Mouse (Mus musculus) ZHBTc4 (cell line): ENCODE measurements around the gene Pim1.

Experiments
- DNase-seq: peaks from one replicate; pipeline ENCODE4 v3.0.0-alpha.2; 2011; ENCODE audit warnings: low read depth, low spot score

Pim1 gene

DNA sequence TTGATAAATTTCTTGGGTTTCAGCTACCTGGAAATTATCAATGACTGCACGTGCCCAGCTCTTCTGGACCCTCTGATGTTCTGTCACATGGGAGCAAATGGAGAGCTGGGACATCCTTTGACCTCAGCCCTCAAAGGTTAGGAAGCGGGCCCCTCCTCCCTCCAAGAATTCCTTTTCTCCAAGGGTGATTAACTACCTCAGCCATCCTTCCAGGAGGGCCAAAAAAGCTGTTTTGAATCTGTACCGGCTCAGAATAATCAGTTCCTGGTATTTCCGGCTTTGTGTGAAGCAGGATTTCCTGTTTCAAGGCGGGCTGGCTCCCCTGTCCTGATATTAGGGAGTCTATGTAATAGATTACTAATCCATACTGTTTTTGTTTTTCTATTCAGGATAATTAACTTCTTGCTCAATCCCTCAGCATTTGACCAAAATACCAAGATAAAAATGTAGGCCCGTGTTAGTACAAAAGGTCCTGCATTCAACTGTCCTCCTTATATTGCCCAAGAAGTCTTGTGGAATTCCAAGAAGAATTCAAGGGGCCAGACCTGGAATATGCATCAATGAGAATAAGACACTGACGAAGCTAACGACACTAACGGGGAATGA, 25.0 kb upstream of the Pim1 start:
- peak; percentile 80 for DNase-seq

- DNase-seq: no peak
Measured at GRCm38 (mm10) chr17:29467030-29467429, 23.5 kb upstream of the Pim1 start.

DNA sequence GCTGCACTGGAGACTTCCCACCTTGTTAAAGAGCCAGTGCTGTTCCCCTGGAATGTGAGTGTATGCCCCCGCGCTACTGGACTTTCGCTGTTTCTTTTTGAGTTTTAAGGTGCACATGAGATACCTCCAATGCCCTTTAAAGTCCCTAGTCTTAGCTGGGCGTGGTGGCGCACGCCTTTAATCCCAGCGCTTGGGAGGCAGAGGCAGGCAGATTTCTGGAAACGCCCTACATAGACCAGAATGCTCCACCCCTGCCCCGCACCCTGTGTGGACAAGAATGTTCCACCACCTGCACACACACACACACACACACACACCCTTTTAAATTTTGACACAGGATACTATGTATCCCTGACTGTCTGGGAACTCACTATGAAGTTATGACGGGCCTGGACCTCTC, 17.1 kb upstream of the Pim1 start:
- peak; percentile 69 for DNase-seq

DNA sequence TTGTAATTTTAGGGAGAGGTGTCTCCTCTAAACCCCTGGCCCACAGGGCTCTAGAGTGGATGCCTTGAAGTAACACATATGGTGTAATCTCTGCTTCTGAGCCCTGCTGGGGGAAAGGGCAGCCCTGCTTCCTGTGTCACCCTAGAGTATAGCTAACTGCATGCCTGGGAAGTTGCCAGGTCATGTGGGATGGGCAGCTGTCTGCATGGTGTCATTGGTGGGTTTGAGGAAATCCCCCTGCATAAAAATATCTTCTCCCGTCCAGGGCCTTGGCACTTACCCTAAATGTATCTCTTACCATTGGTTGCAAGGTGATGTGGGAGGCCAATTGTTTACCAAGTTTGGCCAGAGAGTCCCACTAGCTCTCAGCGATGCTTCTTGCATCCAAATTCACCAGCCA, 16.5 kb upstream of the Pim1 start:
- no peak for DNase-seq

DNA sequence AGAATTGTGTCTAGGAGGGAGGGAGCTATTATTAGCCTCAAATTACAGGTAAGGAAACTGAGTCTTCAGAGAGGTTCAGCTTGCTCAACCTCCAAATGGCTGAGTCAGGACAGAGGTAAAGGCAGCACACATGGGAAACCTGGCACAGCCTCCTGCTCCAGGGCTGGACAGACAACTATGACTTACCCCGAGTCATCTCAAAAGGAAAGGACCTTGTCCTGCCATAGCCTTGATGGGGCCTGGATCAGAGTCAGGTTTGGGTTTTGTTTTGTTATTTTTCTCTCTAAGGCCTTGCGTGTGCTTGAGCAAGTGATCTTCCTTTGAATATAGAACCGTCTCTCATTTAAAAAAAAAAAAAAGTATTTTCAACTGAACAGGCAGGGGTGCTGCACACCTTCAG, 15.4 kb upstream of the Pim1 start:
- no peak for DNase-seq

DNA sequence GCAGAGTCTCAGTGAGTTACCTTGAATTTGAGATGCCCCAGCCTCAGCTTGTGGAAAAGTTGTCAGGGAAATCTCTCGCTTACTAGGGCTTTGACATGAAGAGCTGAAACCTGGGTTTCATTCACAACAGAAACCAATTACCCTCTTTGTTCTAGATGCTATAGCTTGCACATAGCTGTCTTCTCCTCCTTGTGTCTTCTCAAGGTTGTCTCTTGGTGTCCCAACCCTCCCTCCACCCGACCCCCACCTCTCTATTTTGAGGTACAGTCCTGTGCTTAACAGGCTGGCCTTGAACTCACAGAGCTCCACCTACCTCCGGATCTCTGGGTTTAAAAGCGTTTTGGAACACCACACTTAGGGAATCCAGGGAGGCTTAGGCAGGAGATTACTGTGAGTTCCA, 14.1 kb upstream of the Pim1 start:
- DNase-seq: no peak

- DNase-seq: no peak
Measured at GRCm38 (mm10) chr17:29477357-29477756, 13.2 kb upstream of the Pim1 start.

GRCm38 (mm10) chr17:29478271-29478670, 12.3 kb upstream of the Pim1 start:
- no peak for DNase-seq

- no peak for DNase-seq
Measured at GRCm38 (mm10) chr17:29480256-29480655, 10.3 kb upstream of the Pim1 start.

- peak; percentile 57 for DNase-seq
Measured at GRCm38 (mm10) chr17:29482632-29483031, 7.9 kb upstream of the Pim1 start.

- DNase-seq: no peak
Measured at GRCm38 (mm10) chr17:29483282-29483681, 7.3 kb upstream of the Pim1 start.

DNA sequence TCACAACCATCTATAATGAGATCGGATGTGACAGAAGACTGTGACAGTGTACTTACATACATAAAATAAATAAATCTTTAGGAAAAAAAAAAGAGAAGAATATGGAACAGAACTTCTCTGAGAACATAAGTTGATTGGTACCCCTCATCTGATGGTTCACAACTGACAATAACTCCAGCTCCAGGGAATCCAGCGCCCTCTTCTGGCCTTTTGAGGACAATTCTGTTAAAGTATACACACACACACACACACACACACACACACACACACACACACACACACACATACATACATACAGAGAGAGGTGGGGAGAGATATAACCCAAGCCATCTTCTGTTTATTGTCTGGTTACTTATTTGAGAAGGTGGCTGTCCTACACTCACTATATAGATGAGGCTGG, 6.1 kb upstream of the Pim1 start:
- peak; percentile 73 for DNase-seq

DNA sequence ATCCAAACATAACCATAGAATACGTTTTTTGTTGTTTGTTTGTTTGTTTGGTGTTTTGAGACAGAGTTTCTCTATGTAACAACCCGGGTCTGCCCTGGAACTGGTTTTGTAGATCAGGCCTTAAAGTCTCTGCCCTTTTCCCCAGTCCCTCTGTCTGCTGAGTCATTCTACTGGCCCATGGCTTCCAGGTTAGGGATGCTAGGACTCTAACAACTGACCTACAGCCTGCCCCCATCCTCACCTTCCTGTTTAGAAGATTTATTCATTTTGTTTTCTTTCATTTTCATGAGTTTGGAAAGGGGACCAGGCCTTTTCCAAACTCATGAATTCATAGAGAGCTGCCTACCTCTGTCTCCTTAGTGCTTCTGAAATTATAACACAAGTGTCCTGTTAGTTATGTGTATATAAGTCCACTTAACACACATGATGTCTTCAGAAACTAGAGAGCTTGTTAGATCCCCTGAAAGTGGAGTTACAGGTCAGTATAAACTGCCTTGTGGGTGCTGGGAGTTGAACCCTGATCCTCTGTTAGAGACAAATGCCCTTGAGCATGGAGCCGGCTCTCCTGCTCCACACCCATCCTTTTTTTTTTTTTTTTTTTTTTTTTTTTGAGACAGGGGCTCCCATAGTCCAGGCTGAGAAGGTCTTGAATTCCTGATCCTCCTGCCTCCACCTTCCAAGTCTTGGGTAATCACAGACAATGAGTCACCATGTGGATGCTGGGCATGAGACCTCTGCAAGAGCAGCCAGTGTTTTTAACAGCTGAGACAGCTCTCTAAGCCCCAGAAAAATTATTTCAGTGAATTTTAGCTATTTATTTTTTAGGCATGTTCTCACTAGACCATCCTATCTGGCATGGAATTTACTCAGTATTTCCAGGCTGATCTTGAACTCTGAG, 5.0 kb upstream of the Pim1 start:
- DNase-seq: no peak

- no peak for DNase-seq
Measured at GRCm38 (mm10) chr17:29488257-29488977, 2.1 kb upstream of the Pim1 start.

GRCm38 (mm10) chr17:29488978-29489970, 1.3 kb upstream of the Pim1 start:
- peak; percentile 74 for DNase-seq

DNA sequence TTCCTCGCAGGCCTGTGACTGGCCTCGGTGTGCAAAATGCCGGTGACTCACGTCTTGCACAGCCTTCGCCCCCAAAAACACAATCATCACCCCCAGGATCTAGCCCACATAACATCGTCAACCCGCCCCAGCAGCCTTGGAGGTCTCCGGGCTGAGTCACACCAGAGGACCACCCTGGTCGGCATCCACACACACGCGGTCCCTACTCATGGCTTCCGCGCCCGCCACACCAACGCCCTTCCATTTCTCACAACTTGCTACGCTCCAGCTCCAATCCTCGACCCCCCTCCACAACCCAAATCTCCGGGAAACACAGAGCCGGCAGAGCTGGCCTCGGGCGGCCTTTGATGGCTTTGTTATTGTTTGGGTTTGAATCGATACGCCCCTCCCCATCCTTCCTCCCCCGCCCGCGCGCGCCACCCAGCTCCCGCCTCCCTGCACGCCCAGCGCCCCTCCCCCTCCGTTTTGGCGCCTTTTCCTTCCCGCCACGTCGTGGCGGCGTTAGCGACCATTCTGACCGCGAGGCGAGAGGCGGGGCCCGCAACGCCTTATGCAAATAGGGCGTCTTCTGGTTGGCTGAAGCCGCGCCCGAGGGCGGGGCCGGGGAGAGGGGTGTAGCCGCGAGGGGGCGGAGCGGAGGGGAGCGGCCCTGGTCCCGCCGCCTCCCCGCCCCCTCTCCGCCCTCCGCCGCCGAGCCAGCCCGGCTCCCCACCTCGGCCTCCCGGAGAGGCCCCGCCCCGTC, 411 bp upstream of the Pim1 start:
- DNase-seq: peak; percentile 100

- peak; percentile 89 for DNase-seq
Measured at GRCm38 (mm10) chr17:29491591-29492268, 1.2 kb downstream of the Pim1 start.

GRCm38 (mm10) chr17:29492269-29493191, 2.0 kb downstream of the Pim1 start:
- DNase-seq: peak; percentile 96

GRCm38 (mm10) chr17:29493461-29493980, 3.0 kb downstream of the Pim1 start:
- no peak for DNase-seq
